Mouse (Mus musculus) heart, embryonic 10.5 days (tissue): ENCODE results near the gene Twist1. TPM values are rescaled to one million over a fixed set of nuclear protein-coding genes. Genes with fewer than 3 reads are reported as not detected.
A peak's percentile ranks its signal among the peaks of the same experiment; 100 is the strongest.

ENCODE experiments used
- DNase-seq: peaks from one replicate; pipeline ENCODE4 v3.0.0-alpha.2; 2017; ENCODE audit warnings: low spot score
- H3K27ac ChIP-seq: fragments of 300-500 bp; sonication (generic); 2 replicates; pipeline ENCODE4 v1.5.1; 2016; ENCODE audit warnings: mild to moderate bottlenecking
- H3K27me3 ChIP-seq: fragments of 300-500 bp; sonication (generic); 2 replicates; pipeline ENCODE4 v1.6.1; 2016; ENCODE audit warnings: mild to moderate bottlenecking; ENCODE audit not compliant: poor library complexity, insufficient read depth, severe bottlenecking
- H3K36me3 ChIP-seq: fragments of 300-500 bp; sonication (generic); 2 replicates; pipeline ENCODE4 v1.6.1; 2016; ENCODE audit warnings: mild to moderate bottlenecking, moderate library complexity
- H3K4me1 ChIP-seq: fragments of 300-500 bp; sonication (generic); 2 replicates; pipeline ENCODE4 v1.6.1; 2016; ENCODE audit warnings: mild to moderate bottlenecking
- H3K4me3 ChIP-seq: fragments of 300-500 bp; sonication (generic); 2 replicates; pipeline ENCODE4 v1.5.1; 2016; ENCODE audit warnings: mild to moderate bottlenecking, moderate library complexity
- H3K9me3 ChIP-seq: fragments of 300-500 bp; sonication (generic); 2 replicates; pipeline ENCODE4 v1.6.1; 2016; ENCODE audit warnings: mild to moderate bottlenecking, moderate library complexity
- WGBS: fragments of 180-500 bp; shearing (Covaris S2); methylation state at CpG from one replicate; pipeline ENCODE4 v1.1.7; 2016; 5-methylcytosine and 5-hydroxymethylcytosine counted together
- polyA plus RNA-seq: library from polyadenylated mRNA; unstranded; fragments of >200 nt; fragmentation: Nextera tagmentation; extraction: Ambion mirVana; gene quantifications from 2 replicates; pipeline ENCODE4 v1.2.1, GENCODE M21; 2016

Gene Twist1
- polyA plus RNA-seq: 7.5 and 17.4 TPM in 2 replicates

DNA sequence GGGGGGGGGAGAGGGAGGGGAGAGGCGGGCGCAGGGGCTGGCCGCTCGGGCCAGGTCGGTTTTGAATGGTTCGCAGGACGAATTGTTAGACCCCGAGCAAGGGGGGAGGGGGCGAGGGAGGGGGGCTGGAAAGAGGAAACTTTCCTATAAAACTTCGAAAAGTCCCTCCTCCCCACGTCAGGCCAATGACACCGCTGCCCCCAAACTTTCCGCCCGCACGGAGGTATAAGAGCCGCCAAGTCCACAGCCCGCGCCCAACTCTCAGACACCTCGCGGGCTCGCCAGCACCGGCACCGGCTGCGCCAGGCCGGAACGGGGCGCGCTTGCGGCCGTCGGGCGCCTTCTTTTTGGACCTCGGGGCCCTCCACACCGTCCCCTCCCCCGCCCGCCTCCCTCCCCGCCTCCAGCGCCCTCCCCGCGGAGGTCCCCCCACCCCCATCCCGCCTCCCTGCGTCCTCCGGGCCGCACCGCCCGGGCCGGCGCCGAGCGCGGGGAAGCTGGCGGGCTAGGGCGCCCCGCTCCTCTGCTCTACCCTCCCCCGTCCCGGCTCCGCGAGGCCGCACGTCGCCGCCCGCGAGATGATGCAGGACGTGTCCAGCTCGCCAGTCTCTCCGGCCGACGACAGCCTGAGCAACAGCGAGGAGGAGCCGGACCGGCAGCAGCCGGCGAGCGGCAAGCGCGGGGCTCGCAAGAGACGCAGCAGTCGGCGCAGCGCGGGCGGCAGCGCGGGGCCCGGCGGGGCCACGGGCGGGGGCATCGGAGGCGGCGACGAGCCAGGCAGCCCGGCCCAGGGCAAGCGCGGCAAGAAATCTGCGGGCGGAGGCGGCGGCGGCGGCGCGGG, at the start of gene Twist1:
Gene Twist1 (plus strand): TSS at position 272 of the 841 bp plus-strand sequence.
- Histone ChIP-seq H3K9me3 (no peaks in the 10 kb centered on the region), H3K27me3 (peaks cover 85% of the 10 kb centered on the region), H3K4me1 (peaks cover 25% of the 10 kb centered on the region), H3K4me3 (peak within 1 kb of the TSS; percentile 83), H3K36me3 (no peaks in the 10 kb centered on the region), H3K27ac (peak within 1 kb of the TSS; percentile 93)
- peak; percentile 88 for DNase-seq
- WGBS: 2% methylated on average over 90 of the region's 105 CpGs

GRCm38 (mm10) chr12:33926751-33927150, 30.7 kb upstream of the Twist1 start:
- H3K4me1 ChIP-seq: peaks cover 8% of the 10 kb centered on the region; the same call in 1 of the 2 replicates
- no peaks in the 10 kb centered on the region for H3K36me3 ChIP-seq
- no peaks in the 10 kb centered on the region for H3K9me3 ChIP-seq
- 10% methylated on average over 3 of the region's 3 CpGs for WGBS
- no peak for DNase-seq
- H3K27me3 ChIP-seq: peaks cover 39% of the 10 kb centered on the region
- H3K4me3 ChIP-seq: no peak overlapping the region
- H3K27ac ChIP-seq: no peak overlapping the region

DNA sequence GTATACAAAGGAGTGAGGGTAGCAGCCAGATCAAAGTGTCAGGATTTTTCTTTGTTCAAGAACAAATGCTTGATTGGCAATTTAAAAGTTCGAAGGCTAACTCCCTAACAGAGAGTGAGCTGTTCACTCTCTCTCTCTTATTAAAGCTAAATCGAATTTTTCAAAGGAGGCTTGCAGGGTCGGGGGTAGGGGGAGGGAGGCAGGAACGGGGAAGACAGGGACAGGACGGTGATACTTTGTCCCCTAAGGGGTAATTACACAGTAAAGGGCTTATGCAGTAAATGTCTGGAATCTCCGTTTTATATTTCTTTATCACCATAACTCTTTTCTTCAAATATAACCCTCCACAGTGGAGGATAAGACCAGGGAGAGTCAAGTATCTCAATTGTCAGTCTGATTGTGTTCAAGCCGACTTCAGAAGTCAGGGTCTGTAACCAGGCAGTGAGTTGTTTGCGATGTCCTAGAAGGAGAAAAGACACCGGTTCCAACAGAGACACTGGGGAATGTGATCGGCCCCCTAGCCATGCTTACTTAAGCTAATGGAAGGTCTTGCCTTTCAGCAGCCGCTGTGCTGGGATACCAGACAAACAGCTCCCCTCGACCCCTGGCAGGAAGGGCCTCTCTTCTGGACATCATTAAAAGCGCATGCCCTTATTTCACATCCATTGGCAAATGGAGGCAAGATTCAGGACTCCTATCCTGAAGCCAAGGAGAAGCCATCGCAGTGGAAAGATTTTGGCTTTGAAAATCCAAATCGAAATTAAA, 30.0 kb upstream of the Twist1 start:
- Histone ChIP-seq H3K4me1 (peaks cover 8% of the 10 kb centered on the region; the same call in 1 of the 2 replicates), H3K36me3 (no peaks in the 10 kb centered on the region), H3K27me3 (peaks cover 39% of the 10 kb centered on the region), H3K27ac (no peak overlapping the region), H3K9me3 (no peaks in the 10 kb centered on the region), H3K4me3 (no peak overlapping the region)
- no peak for DNase-seq
- WGBS: 3% methylated on average over 15 of the region's 15 CpGs

GRCm38 (mm10) chr12:33928331-33929192, 28.9 kb upstream of the Twist1 start, which contains the start of gene Ferd3l:
Ferd3l (plus strand) TSS chr12:33928425.
- Histone ChIP-seq H3K36me3 (no peaks in the 10 kb centered on the region), H3K4me3 (peak within 1 kb of the TSS; percentile 51), H3K9me3 (no peaks in the 10 kb centered on the region), H3K27me3 (peaks cover 39% of the 10 kb centered on the region), H3K4me1 (peaks cover 8% of the 10 kb centered on the region; the same call in 1 of the 2 replicates), H3K27ac (no peak within 1 kb of the TSS)
- DNase-seq: no peak
- WGBS: under 1% methylated on average over 39 of the region's 39 CpGs

GRCm38 (mm10) chr12:33952843-33953242, 4.6 kb upstream of the Twist1 start:
- Histone ChIP-seq H3K27ac (no peak overlapping the region), H3K4me3 (no peak overlapping the region), H3K4me1 (peaks cover 15% of the 10 kb centered on the region), H3K27me3 (peaks cover 42% of the 10 kb centered on the region; the same call in 1 of the 2 replicates), H3K36me3 (no peaks in the 10 kb centered on the region), H3K9me3 (no peaks in the 10 kb centered on the region)
- no peak for DNase-seq
- 6% methylated on average over 3 of the region's 3 CpGs for WGBS

- H3K27me3 ChIP-seq: peaks cover 60% of the 10 kb centered on the region
- WGBS: 12% methylated on average over 8 of the region's 8 CpGs
- H3K4me1 ChIP-seq: peaks cover 22% of the 10 kb centered on the region
- no peak overlapping the region for H3K27ac ChIP-seq
- no peak for DNase-seq
- no peaks in the 10 kb centered on the region for H3K36me3 ChIP-seq
- H3K9me3 ChIP-seq: no peaks in the 10 kb centered on the region
- no peak overlapping the region for H3K4me3 ChIP-seq
These were observed 2.4 kb upstream of the Twist1 start for GRCm38 (mm10) chr12:33954931-33955565.

DNA sequence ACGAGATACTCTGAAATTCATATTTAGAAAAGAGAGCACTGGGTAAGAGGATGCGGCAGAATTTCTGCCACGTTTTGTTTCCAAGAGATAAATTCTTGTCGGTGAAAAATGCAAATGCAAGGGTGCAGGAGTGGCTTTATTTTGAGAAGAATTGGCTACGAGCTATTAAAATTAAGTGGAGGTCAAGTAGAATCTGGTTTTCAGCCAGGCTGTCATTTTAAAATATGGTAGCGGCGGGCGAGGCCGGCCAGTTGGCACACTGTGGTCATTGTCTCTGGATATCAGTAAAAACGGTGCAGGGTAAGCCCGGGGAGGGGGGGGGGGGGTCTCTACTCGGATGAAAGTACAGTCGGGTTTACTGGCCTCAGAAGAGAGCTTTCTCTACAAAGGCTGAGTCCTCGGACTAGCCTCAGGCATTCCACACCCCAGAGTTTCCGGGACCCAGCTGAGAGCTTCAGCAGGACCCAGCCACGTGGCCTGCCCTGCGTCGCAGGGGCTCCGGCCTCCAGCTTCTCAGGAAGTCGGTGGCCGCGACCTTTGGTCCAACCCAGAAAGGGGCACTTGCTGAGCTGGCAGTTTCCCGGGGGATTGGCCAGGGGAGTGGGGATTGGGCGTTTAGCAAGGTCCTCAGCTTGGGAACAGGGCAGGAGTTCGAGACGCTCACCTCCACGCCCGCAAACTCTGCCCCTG, 1.7 kb upstream of the Twist1 start:
- Histone ChIP-seq H3K36me3 (no peaks in the 10 kb centered on the region), H3K4me3 (peak overlapping the region; percentile 46), H3K9me3 (no peaks in the 10 kb centered on the region), H3K27me3 (peaks cover 67% of the 10 kb centered on the region), H3K4me1 (peaks cover 22% of the 10 kb centered on the region), H3K27ac (peak overlapping the region; percentile 78)
- WGBS: 3% methylated on average over 28 of the region's 28 CpGs
- peak; percentile 86 for DNase-seq

DNA sequence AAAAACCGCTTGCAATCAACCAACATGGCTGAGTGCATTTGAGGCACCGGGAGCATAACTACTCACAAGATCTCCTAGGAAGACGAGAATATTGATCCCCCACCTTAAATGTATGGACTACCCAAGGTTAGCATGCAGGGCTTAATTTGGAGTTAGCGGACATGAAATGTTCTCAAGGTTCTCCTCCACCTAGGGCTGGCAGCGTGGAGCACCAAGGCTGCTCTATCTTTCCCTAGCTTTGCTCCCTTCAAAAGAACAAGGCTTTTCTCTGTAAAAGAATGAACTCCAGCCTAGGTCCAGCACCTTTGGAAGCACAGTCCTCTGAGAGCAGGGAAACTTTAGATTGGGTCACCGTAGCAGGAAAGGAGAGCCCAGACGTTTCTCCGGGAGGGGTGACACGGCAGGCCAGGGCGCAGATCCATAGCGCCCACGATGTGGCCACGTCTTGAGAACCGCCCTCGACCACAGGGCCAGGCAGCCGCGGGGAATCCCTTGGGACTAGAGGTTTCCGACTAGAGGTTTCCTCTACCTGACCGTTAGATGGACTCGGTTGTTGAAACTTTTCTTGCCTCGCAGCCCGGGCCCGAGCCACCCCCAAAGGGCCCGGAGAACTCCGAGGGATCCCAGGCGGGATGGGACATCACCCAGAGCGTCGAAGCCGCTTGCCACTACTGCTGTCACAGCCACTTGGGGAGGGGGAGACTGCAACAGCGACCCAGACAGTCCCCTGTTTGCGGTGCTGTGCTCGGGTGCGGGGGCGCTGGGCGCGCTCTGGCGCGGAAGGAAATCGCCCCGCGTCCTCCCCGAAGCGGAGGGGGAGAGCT, 683 bp upstream of the Twist1 start:
- H3K27me3 ChIP-seq: peaks cover 77% of the 10 kb centered on the region
- H3K9me3 ChIP-seq: no peaks in the 10 kb centered on the region
- peaks cover 22% of the 10 kb centered on the region for H3K4me1 ChIP-seq
- H3K27ac ChIP-seq: peak overlapping the region; percentile 93
- no peaks in the 10 kb centered on the region for H3K36me3 ChIP-seq
- no peak for DNase-seq
- H3K4me3 ChIP-seq: peak overlapping the region; percentile 83
- WGBS: under 1% methylated on average over 43 of the region's 43 CpGs

GRCm38 (mm10) chr12:33958241-33959194, 1.0 kb downstream of the Twist1 start:
- peaks cover 25% of the 10 kb centered on the region for H3K4me1 ChIP-seq
- H3K27me3 ChIP-seq: peaks cover 92% of the 10 kb centered on the region
- H3K36me3 ChIP-seq: no peaks in the 10 kb centered on the region
- peak overlapping the region; percentile 83 for H3K4me3 ChIP-seq
- DNase-seq: peak; percentile 79
- under 1% methylated on average over 55 of the region's 56 CpGs for WGBS
- no peaks in the 10 kb centered on the region for H3K9me3 ChIP-seq
- H3K27ac ChIP-seq: peak overlapping the region; percentile 93

- Histone ChIP-seq H3K36me3 (no peaks in the 10 kb centered on the region), H3K9me3 (no peaks in the 10 kb centered on the region), H3K4me3 (peak overlapping the region; percentile 83), H3K27ac (peak overlapping the region; percentile 93; the same call in 1 of the 2 replicates), H3K4me1 (peaks cover 25% of the 10 kb centered on the region), H3K27me3 (peaks cover 91% of the 10 kb centered on the region)
- no peak for DNase-seq
- 4% methylated on average over 6 of the region's 6 CpGs for WGBS
These were observed 1.7 kb downstream of the Twist1 start for GRCm38 (mm10) chr12:33959206-33959605.
